Mouse (Mus musculus) lung, embryonic 14.5 days (tissue): Measurements from ENCODE around the gene Herc3. TPM values are rescaled to one million over a fixed set of nuclear protein-coding genes. Genes with fewer than 3 reads are reported as not detected.
"Not testable (repeated sequence)": the region's sequence is repeated elsewhere in the genome, so short reads cannot be mapped to it uniquely, and the experiment has no call there.

Experiments used
- ATAC-seq: fragments of 200-750 bp; cut with Nextera tagmentation; 2 replicates; pipeline ENCODE4 v1.8.0; 2017; ENCODE audit warnings: mild to moderate bottlenecking, moderate TSS enrichment, moderate library complexity; ENCODE audit not compliant: insufficient read depth
- DNase-seq: peaks from one replicate; pipeline ENCODE4 v3.0.0-alpha.2; 2015
- H3K27ac ChIP-seq: fragments of 300-500 bp; sonication (generic); 2 replicates; pipeline ENCODE4 v1.5.1; 2014; ENCODE audit warnings: low read depth, mild to moderate bottlenecking, moderate library complexity
- H3K27me3 ChIP-seq: fragments of 300-500 bp; sonication (generic); 2 replicates; pipeline ENCODE4 v1.6.1; 2014; ENCODE audit warnings: low read length, control low read depth; ENCODE audit not compliant: insufficient read depth
- H3K36me3 ChIP-seq: fragments of 300-500 bp; sonication (generic); 2 replicates; pipeline ENCODE4 v1.6.1; 2014; ENCODE audit warnings: control low read depth; ENCODE audit not compliant: insufficient read depth
- H3K4me1 ChIP-seq: fragments of 300-500 bp; sonication (generic); 2 replicates; pipeline ENCODE4 v1.6.1; 2014; ENCODE audit warnings: antibody characterized with exemption, control low read depth; ENCODE audit not compliant: insufficient read depth
- H3K4me2 ChIP-seq: fragments of 300-500 bp; sonication (generic); 2 replicates; pipeline ENCODE4 v1.6.1; 2014; ENCODE audit warnings: mild to moderate bottlenecking
- H3K4me3 ChIP-seq: fragments of 300-500 bp; sonication (generic); 2 replicates; pipeline ENCODE4 v1.5.1; 2014; ENCODE audit warnings: low read depth, low read length
- H3K9ac ChIP-seq: fragments of 300-500 bp; sonication (generic); 2 replicates; pipeline ENCODE4 v1.6.1; 2014
- H3K9me3 ChIP-seq: fragments of 300-500 bp; sonication (generic); 2 replicates; pipeline ENCODE4 v1.6.1; 2016; ENCODE audit warnings: low read depth, low read length, control low read depth
- CTCF ChIP-seq: IDR thresholded peaks from 2 replicates; pipeline ENCODE4 v1.5.1; 2016; ENCODE audit warnings: antibody characterized with exemption, low read depth
- WGBS: fragments of 180-500 bp; shearing (Covaris S2); extraction: QIAGEN DNeasy Blood & Tissue Kit; methylation state at CpG from one replicate; pipeline ENCODE4 v1.1.7; 2014; 5-methylcytosine and 5-hydroxymethylcytosine counted together
- polyA plus RNA-seq: library from polyadenylated mRNA; unstranded; fragments of >200 nt; fragmentation: Nextera tagmentation; extraction: Ambion mirVana; gene quantifications from 2 replicates; pipeline ENCODE4 v1.2.1, GENCODE M21; 2014

The Herc3 gene
- 9.7 and 11.6 TPM in 2 replicates for polyA plus RNA-seq

GRCm38 (mm10) chr6:58831232-58832009 lies at the start of gene Herc3:
Gene Herc3, plus strand, starts transcription at chr6:58831465.
- H3K4me2 ChIP-seq: peak within 1 kb of the TSS; percentile 76
- H3K4me1 ChIP-seq: no peaks in the 10 kb centered on the region
- H3K36me3 ChIP-seq: no peaks in the 10 kb centered on the region
- H3K27me3 ChIP-seq: no peaks in the 10 kb centered on the region
- 1% methylated on average over 81 of the region's 83 CpGs for WGBS
- no peak for TF ChIP-seq CTCF
- no peaks in the 10 kb centered on the region for H3K9me3 ChIP-seq
- DNase-seq (peak; percentile 77), ATAC-seq (peak; percentile 91)
- peak within 1 kb of the TSS; percentile 73 for H3K4me3 ChIP-seq
- peak within 1 kb of the TSS; percentile 86 for H3K27ac ChIP-seq
- H3K9ac ChIP-seq: peak within 1 kb of the TSS; percentile 70

- Histone ChIP-seq H3K9ac (no peak overlapping the region), H3K36me3 (no peaks in the 10 kb centered on the region), H3K27ac (no peak overlapping the region), H3K4me1 (no peaks in the 10 kb centered on the region), H3K4me2 (no peak overlapping the region), H3K9me3 (no peaks in the 10 kb centered on the region), H3K27me3 (no peaks in the 10 kb centered on the region), H3K4me3 (no peak overlapping the region)
- ATAC-seq (no peak), DNase-seq (no peak)
- TF ChIP-seq CTCF: no peak
These were observed 29.9 kb upstream of the Herc3 start for GRCm38 (mm10) chr6:58801394-58801793.

- no peak overlapping the region for H3K9ac ChIP-seq
- H3K4me2 ChIP-seq: no peak overlapping the region
- H3K27ac ChIP-seq: no peak overlapping the region
- H3K9me3 ChIP-seq: no peaks in the 10 kb centered on the region
- H3K4me1 ChIP-seq: no peaks in the 10 kb centered on the region
- no peaks in the 10 kb centered on the region for H3K27me3 ChIP-seq
- no peak for TF ChIP-seq CTCF
- no peaks in the 10 kb centered on the region for H3K36me3 ChIP-seq
- no peak overlapping the region for H3K4me3 ChIP-seq
- DNase-seq (no peak), ATAC-seq (no peak)
These were observed 16.9 kb upstream of the Herc3 start for GRCm38 (mm10) chr6:58814381-58814780.

- WGBS: 95% methylated on average over 5 of the region's 11 CpGs
- not testable (repeated sequence) for H3K9me3 ChIP-seq, DNase-seq, H3K36me3 ChIP-seq, H3K4me3 ChIP-seq, H3K4me1 ChIP-seq, ATAC-seq, H3K4me2 ChIP-seq, H3K27me3 ChIP-seq, H3K9ac ChIP-seq, H3K27ac ChIP-seq
These were observed 14.2 kb upstream of the Herc3 start for GRCm38 (mm10) chr6:58817037-58817436.

GRCm38 (mm10) chr6:58825619-58826018 lies 5.6 kb upstream of the Herc3 start:
- WGBS: 61% methylated on average over 2 of the region's 2 CpGs
- H3K4me3 ChIP-seq: no peak overlapping the region
- H3K27ac ChIP-seq: no peak overlapping the region
- no peak overlapping the region for H3K4me2 ChIP-seq
- ATAC-seq (no peak), DNase-seq (no peak)
- no peak overlapping the region for H3K9ac ChIP-seq
- no peaks in the 10 kb centered on the region for H3K9me3 ChIP-seq
- no peaks in the 10 kb centered on the region for H3K4me1 ChIP-seq
- no peak for TF ChIP-seq CTCF
- no peaks in the 10 kb centered on the region for H3K27me3 ChIP-seq
- H3K36me3 ChIP-seq: no peaks in the 10 kb centered on the region

GRCm38 (mm10) chr6:58826089-58826488 lies 5.2 kb upstream of the Herc3 start:
- no peaks in the 10 kb centered on the region for H3K27me3 ChIP-seq
- H3K4me2 ChIP-seq: no peak overlapping the region
- H3K4me1 ChIP-seq: no peaks in the 10 kb centered on the region
- no peak overlapping the region for H3K9ac ChIP-seq
- H3K9me3 ChIP-seq: no peaks in the 10 kb centered on the region
- DNase-seq (no peak), ATAC-seq (no peak)
- TF ChIP-seq CTCF: no peak
- H3K36me3 ChIP-seq: no peaks in the 10 kb centered on the region
- no peak overlapping the region for H3K27ac ChIP-seq
- H3K4me3 ChIP-seq: no peak overlapping the region
- 69% methylated on average over 2 of the region's 2 CpGs for WGBS

- Histone ChIP-seq H3K4me2 (no peak overlapping the region), H3K4me1 (no peaks in the 10 kb centered on the region), H3K4me3 (no peak overlapping the region), H3K36me3 (no peaks in the 10 kb centered on the region), H3K9me3 (no peaks in the 10 kb centered on the region), H3K9ac (no peak overlapping the region), H3K27ac (no peak overlapping the region), H3K27me3 (no peaks in the 10 kb centered on the region)
- no peak for ATAC-seq
- DNase-seq: no peak
- 50% methylated on average over 1 of the region's 1 CpGs for WGBS
- TF ChIP-seq CTCF: no peak
These were observed 2.7 kb upstream of the Herc3 start for GRCm38 (mm10) chr6:58828582-58828981.
